Mouse (Mus musculus) lung, postnatal 4 days (tissue): ENCODE data around the gene Slc17a1.
A peak's percentile ranks its signal among the peaks of the same experiment; 100 is the strongest.

Experiments
- DNase-seq, 2 experiments: peaks; one replicate each; pipeline ENCODE4 v3.0.0; 2021

Gene Slc17a1

GRCm38 (mm10) chr13:23889011-23889605 lies 21.6 kb downstream of the Slc17a1 start:
- DNase-seq = no peak

GRCm38 (mm10) chr13:23892592-23893268 lies 25.2 kb downstream of the Slc17a1 start:
- DNase-seq = no peak

- no peak for DNase-seq
Observed at GRCm38 (mm10) chr13:23893269-23893593, 25.7 kb downstream of the Slc17a1 start.

- peak; percentile 15 to 39 for DNase-seq
Observed at GRCm38 (mm10) chr13:23898242-23898641, 30.7 kb downstream of the Slc17a1 start.

GRCm38 (mm10) chr13:23906906-23907305 lies 39.4 kb downstream of the Slc17a1 start:
- no peak for DNase-seq

- DNase-seq = no peak
Observed at GRCm38 (mm10) chr13:23910121-23910520, 42.6 kb downstream of the Slc17a1 start.

- no peak for DNase-seq
Observed at GRCm38 (mm10) chr13:23911335-23911734, 43.8 kb downstream of the Slc17a1 start.

- no peak for DNase-seq
Observed at GRCm38 (mm10) chr13:23913791-23914306, 46.3 kb downstream of the Slc17a1 start.

GRCm38 (mm10) chr13:23914376-23915167 lies 47.0 kb downstream of the Slc17a1 start, which contains the start of gene Slc17a4:
Gene Slc17a4 (minus strand): TSS chr13:23915009.
- no peak for DNase-seq

- DNase-seq = no peak
Observed at GRCm38 (mm10) chr13:23916132-23916531, 48.6 kb downstream of the Slc17a1 start.

GRCm38 (mm10) chr13:23917674-23918073 lies 50.1 kb downstream of the Slc17a1 start:
- no peak for DNase-seq

- no peak for DNase-seq
Observed at GRCm38 (mm10) chr13:23925792-23926191, 58.2 kb downstream of the Slc17a1 start.

- DNase-seq = peak in 1 of 2 experiments; percentile 14
Observed at GRCm38 (mm10) chr13:23928637-23929036, 61.1 kb downstream of the Slc17a1 start.

GRCm38 (mm10) chr13:23930461-23930860 lies 62.9 kb downstream of the Slc17a1 start:
- DNase-seq = no peak

GRCm38 (mm10) chr13:23930904-23931303 lies 63.4 kb downstream of the Slc17a1 start:
- DNase-seq = no peak

- no peak for DNase-seq
Observed at GRCm38 (mm10) chr13:23933421-23934210, 66.1 kb downstream of the Slc17a1 start, which contains the start of gene Hist1h2ba. Gene Hist1h2ba (minus strand): TSS chr13:23934156.

- DNase-seq = no peak
Observed at GRCm38 (mm10) chr13:23934211-23934520, 66.6 kb downstream of the Slc17a1 start, which contains the start of gene Hist1h2aa. Gene Hist1h2aa (plus strand): TSS chr13:23934462.

GRCm38 (mm10) chr13:23938699-23939098 lies 71.1 kb downstream of the Slc17a1 start:
- no peak for DNase-seq

GRCm38 (mm10) chr13:23940291-23940690 lies 72.7 kb downstream of the Slc17a1 start:
- no peak for DNase-seq

- DNase-seq = no peak
Observed at GRCm38 (mm10) chr13:23942861-23943260, 75.3 kb downstream of the Slc17a1 start.
